Mouse (Mus musculus): ENCODE measurements at regions not wholly inside any gene's neighbourhood (a gene's known extent, or its start where the extent isn't known, plus 50 kb on each side); places are given as distances from the start of the nearest gene placed in this dataset.

DNA sequence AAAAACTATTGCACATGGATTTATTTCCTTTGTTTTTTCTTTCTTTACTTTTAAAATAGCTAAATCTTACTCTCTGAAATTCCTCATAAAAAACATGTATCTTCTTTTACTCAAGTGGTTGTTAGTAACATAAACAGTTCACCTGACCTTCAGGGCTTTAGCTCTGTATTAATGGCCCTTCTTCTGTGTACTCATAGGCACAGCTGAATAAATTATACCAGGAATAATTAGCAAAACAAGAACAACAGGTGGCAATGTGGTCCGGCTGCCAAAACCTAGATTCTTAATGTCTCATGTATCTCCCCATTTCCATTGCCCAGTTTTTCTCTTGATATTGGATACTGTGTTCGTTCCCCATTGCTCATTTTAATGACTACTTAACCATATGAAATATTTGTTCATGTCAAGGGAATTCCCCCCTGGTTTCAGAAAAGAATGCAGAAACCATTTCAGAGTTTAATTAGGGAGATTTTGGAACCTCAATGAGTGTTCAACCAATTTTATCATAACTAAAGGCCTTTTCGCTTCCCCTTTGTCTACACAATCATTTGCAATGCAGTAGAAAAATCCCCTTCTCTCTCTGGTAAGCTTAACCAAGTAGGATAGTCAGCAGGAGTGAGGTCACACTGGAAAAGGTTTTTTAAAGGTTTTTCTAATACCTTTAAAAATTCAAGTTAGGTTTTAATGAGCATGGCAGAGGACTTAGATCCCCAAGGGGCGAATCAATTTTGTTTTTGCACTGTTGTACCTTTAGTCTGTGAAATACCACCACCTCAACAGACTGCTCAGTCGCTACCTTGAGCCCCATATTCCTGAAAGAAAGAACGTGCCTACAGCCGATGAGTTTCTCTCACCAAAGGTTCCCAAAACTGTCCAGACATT, 369.3 kb upstream of the Nudt12 start:
- DNase-seq (ENCODE audit: low read depth, low spot score), result no peak

DNA sequence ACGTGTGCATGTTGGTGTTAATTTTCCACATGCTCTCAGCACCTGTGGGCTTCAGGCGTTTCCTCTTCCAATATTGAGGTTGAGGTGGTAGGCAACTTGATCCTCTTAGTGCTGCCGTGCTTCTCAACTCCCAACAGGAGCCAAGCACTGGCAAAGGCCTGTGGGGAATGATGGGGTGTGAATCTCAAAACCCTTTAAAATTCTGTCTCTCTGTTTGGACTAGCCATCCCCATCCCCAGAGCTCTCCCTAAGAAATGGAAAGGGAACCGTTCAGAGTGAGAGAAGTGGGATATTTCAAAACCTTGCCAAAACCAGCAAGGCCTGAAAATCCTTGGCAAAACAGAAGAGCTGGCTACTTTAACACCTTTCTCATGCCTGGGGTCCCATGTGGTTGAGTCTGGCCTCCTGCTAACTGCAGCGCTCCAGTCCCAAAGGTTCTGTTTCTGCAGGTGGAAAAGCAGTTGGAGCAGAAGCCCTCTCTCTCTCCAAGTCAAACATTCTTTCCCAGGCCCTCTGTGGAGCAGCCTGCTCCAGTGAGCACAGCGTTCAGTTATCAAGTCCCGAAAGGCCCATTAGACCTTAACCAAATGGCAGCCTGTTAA, 360.4 kb upstream of the Nudt12 start:
- Histone ChIP-seq H3K9me3 (replicated peaks; ENCODE audit: insufficient read depth, low read length) (no peaks in the 10 kb centered on the region), H3K79me2 (ENCODE audit: control insufficient read depth, insufficient read depth, low read length, poor library complexity) (no peaks in the 10 kb centered on the region), H3K9ac (ENCODE audit: control insufficient read depth, low read depth, low read length, poor library complexity, severe bottlenecking) (no peak overlapping the region), H3K27ac (ENCODE audit: control insufficient read depth, low read depth, low read length) (no peak overlapping the region), H3K4me3 (ENCODE audit: control insufficient read depth in 1 of 2, insufficient read depth in 1 of 2, low read depth in 2 of 2, low read length in 2 of 2) (no peak overlapping the region), H3K27me3 (ENCODE audit: control insufficient read depth in 1 of 2, insufficient read depth in 2 of 2, low read length in 2 of 2) (no peaks in the 10 kb centered on the region), H3K4me1 (ENCODE audit: control insufficient read depth in 1 of 2, insufficient read depth in 2 of 2, low read length in 2 of 2) (no peaks in the 10 kb centered on the region), H3K36me3 (ENCODE audit: control insufficient read depth in 1 of 2, insufficient read depth in 2 of 2, low read length in 2 of 2) (no peaks in the 10 kb centered on the region)
- no peak for TF ChIP-seq MEF2A (IDR thresholded peaks at IDR 0.05; ENCODE audit: extremely low read depth, insufficient replicate concordance, low read depth, low read length, poor library complexity, severe bottlenecking)
- no peak for TF ChIP-seq POLR2AphosphoS5 (IDR thresholded peaks at IDR 0.05; ENCODE audit: borderline replicate concordance, low read depth, low read length)
- TF ChIP-seq RCOR1 (IDR thresholded peaks at IDR 0.05; ENCODE audit: low read depth, low read length), result no peak
- no peak for TF ChIP-seq POLR2AphosphoS2 (IDR thresholded peaks at IDR 0.05; ENCODE audit: low read length)
- no peak for TF ChIP-seq SIN3A (IDR thresholded peaks at IDR 0.05; ENCODE audit: low read length)
- TF ChIP-seq GATA1 (IDR thresholded peaks at IDR 0.05; ENCODE audit: low read depth, low read length), result no peak
- TF ChIP-seq USF1 (IDR thresholded peaks at IDR 0.05; ENCODE audit: low read depth, low read length), result no peak
- TF ChIP-seq ZMIZ1 (IDR thresholded peaks at IDR 0.05; ENCODE audit: low read depth, low read length), result no peak
- TF ChIP-seq NRF1 (IDR thresholded peaks at IDR 0.05; ENCODE audit: insufficient read depth, low read depth, low read length, poor library complexity, severe bottlenecking), result no peak
- TF ChIP-seq GABPA (IDR thresholded peaks at IDR 0.05; ENCODE audit: low read depth, low read length), result no peak
- TF ChIP-seq ETS1 (IDR thresholded peaks at IDR 0.05; ENCODE audit: low read depth, low read length), result no peak
- no peak for TF ChIP-seq RAD21 (IDR thresholded peaks at IDR 0.05; ENCODE audit: low read depth, low read length)
- no peak for TF ChIP-seq MYB (IDR thresholded peaks at IDR 0.05; ENCODE audit: low read depth, low read length)
- no peak for TF ChIP-seq MAX (IDR thresholded peaks at IDR 0.05; ENCODE audit: low read length)
- no peak for TF ChIP-seq MAZ (IDR thresholded peaks at IDR 0.05; ENCODE audit: low read depth, low read length)
- no peak for TF ChIP-seq ELF1 (IDR thresholded peaks at IDR 0.05; ENCODE audit: low read depth, low read length)
- no peak for DNase-seq (ENCODE audit: low read depth, low spot score)

More for the DNA sequence above, 369.3 kb upstream of the Nudt12 start:
- Histone ChIP-seq H3K36me3 (ENCODE audit: control insufficient read depth in 1 of 2, insufficient read depth in 2 of 2, low read length in 2 of 2) (no peaks in the 10 kb centered on the region), H3K9me3 (replicated peaks; ENCODE audit: insufficient read depth, low read length) (no peaks in the 10 kb centered on the region), H3K9ac (ENCODE audit: control insufficient read depth, low read depth, low read length, poor library complexity, severe bottlenecking) (no peak overlapping the region), H3K27me3 (ENCODE audit: control insufficient read depth in 1 of 2, insufficient read depth in 2 of 2, low read length in 2 of 2) (no peaks in the 10 kb centered on the region), H3K79me2 (ENCODE audit: control insufficient read depth, insufficient read depth, low read length, poor library complexity) (no peaks in the 10 kb centered on the region), H3K4me3 (ENCODE audit: control insufficient read depth in 1 of 2, insufficient read depth in 1 of 2, low read depth in 2 of 2, low read length in 2 of 2) (no peak overlapping the region), H3K4me1 (ENCODE audit: control insufficient read depth in 1 of 2, insufficient read depth in 2 of 2, low read length in 2 of 2) (no peaks in the 10 kb centered on the region), H3K27ac (ENCODE audit: control insufficient read depth, low read depth, low read length) (no peak overlapping the region)
- no peak for TF ChIP-seq KAT2A (conservative IDR thresholded peaks at IDR 0.05; ENCODE audit: low read depth, low read length)

Data from MEL (cell line).